Mouse (Mus musculus) ZHBTc4 (cell line): Measurements from ENCODE around the gene Hist1h2bh.
"Not testable (repeated sequence)": the region's sequence is repeated elsewhere in the genome, so short reads cannot be mapped to it uniquely, and the experiment has no call there.

ENCODE experiments used
- DNase-seq: peaks from one replicate; pipeline ENCODE4 v3.0.0-alpha.2; 2011; ENCODE audit warnings: low read depth, low spot score

The Hist1h2bh gene

DNA sequence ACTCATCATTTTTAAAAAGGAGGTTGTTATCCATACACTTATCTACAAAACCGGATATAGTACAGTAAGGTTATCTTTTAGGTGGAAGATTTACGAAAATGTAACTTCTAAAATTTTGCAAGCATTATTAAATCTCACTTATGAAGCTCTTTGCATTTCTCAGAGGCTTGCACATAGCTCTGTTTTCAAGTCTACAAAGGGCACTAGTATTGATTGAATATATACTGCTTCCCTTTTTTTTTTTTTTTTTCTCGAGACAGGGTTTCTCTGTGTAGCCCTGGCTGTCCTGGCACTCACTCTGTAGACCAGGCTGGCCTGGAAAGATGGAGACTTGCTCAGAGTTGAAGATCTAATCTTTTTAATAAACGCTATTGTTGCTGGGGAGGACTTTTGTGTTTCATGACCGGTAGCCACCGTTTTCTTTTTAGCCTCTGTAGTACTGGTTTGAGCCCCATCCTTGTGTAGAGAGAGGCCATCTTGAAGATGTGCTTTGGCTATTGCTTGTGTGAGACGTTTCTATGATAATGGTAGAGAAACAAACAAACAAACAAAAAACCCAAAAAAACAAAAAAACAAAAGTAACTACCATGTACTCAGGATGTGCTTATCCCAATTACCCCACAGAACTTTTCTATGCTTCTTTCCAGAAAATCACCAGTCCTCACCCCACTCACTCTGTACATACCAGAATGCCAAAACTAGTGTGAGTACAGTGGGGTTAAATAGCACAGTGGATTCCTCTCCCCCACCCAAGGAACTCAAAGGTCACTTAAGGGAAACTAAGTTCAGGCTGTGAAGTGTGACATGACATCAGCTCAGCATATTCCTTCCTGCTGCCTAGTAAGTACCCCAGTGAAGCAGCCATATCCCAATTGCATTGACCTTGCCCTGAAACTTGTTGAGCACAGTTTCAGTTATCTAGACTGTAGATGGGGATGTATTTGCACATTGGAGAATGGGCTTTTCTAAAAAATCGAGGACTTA lies 9.0 kb upstream of the Hist1h2bh start:
- DNase-seq = no peak

DNA sequence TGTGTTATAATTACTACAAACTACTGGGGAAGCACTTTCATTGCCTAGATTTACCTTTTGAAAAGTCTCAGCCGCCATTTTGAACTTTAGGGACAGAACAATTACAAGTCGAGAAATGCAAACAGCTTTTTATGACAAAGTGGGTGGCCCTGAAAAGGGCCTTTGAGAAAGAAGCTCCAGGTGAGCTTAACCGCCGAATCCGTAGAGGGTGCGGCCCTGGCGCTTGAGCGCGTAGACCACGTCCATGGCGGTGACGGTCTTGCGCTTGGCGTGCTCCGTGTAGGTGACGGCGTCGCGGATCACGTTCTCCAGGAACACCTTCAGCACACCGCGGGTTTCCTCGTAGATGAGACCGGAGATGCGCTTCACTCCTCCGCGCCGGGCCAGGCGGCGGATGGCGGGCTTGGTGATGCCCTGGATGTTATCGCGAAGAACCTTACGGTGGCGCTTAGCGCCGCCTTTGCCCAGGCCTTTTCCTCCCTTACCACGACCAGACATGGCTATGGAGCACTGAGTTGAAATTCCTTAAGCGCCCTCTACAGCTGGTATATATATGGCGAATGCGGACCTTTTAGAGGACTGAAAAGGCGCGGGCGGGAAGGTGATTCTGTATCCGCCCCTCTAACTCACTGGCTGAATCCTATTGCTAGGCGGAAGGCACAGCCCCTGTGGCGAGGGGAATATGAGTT lies 8.1 kb upstream of the Hist1h2bh start, which contains the start of gene Hist1h4f:
Hist1h4f (minus strand) TSS at position 503 of the 689 bp plus-strand sequence.
- DNase-seq = peak; percentile 96

DNA sequence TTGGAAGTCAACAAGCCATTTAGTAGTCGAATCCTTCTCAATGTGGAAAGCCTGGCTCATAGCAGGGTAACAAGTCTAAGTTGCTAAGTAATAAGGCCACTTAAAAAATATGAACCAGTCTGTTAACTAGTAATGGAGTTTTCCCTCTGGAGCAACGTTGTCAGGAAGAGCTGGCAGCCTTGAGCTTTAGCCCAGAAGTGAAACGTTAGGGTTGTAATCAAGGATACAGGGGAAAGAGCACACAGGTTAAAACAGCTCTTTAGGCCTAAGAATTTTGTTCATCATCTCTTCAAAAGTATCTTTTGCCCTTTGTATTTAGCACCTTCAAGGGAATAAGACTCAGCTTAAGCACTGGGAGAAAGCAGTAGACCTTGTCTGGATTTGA lies 7.6 kb upstream of the Hist1h2bh start:
- DNase-seq = peak; percentile 60

DNA sequence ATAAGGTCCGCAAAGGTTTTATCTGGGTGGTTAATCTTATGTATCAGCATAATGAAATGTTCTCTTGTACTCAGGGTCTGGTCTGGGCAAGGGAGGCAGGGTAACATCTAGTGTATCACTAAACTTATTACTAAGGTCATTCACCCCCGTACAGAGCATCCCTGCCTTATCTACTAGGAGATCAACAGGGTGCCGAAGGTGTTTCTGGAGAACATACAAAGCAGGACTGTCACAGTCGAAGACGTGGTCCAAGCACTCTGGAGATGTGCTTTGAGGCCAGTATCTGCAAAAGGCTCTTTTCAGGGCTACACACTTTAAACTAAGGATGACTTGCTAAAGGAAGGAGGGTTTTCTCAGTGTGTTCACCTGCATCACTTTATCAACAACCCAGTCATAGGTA lies 3.5 kb upstream of the Hist1h2bh start:
- no peak for DNase-seq

DNA sequence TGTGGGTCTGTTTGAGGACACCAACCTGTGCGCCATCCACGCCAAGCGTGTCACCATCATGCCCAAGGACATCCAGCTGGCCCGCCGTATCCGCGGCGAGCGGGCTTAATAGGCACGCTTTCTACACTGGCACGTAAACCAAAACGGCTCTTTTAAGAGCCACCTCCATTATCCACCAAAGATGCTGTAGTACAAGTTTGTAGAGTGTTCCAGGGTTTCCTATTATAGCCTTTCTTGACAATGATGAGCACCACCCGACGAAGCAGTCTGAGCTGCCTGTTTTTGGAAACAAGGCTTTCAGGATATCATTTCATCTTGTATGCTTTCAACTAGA lies 1.6 kb upstream of the Hist1h2bh start:
- not testable (repeated sequence) for DNase-seq

DNA sequence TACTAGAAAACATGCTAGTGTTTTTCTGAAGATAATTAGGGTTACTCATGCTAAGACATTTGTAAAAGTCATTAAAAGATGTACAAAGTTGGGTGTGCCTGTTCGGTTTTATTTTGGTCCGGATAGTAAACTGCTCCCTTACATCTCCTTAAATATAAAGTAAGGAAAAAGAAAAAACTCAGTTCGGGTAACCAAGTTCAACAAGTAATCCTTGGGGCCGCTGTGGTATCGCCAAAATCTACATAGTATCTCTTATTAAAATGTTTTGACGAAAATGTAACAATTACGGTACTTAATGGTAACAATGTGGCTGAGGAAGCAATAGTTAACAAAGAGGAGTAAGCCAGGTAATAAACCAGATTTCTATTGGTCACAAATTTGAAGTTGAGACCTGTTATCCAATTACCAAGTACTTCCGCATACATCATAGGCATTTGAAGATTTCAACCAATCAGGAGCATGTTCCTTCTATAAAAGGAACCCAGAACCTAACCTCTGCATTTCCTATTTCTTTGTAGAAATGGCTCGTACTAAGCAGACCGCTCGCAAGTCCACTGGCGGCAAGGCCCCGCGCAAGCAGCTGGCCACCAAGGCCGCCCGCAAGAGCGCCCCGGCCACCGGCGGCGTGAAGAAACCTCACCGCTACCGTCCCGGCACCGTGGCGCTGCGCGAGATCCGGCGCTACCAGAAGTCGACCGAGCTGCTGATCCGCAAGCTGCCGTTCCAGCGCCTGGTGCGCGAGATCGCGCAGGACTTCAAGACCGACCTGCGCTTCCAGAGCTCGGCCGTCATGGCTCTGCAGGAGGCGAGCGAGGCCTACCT lies 984 bp upstream of the Hist1h2bh start, which contains the start of gene Hist1h3f:
Hist1h3f (plus strand) TSS at position 88 of the 822 bp plus-strand sequence.
- DNase-seq = peak; percentile 92

DNA sequence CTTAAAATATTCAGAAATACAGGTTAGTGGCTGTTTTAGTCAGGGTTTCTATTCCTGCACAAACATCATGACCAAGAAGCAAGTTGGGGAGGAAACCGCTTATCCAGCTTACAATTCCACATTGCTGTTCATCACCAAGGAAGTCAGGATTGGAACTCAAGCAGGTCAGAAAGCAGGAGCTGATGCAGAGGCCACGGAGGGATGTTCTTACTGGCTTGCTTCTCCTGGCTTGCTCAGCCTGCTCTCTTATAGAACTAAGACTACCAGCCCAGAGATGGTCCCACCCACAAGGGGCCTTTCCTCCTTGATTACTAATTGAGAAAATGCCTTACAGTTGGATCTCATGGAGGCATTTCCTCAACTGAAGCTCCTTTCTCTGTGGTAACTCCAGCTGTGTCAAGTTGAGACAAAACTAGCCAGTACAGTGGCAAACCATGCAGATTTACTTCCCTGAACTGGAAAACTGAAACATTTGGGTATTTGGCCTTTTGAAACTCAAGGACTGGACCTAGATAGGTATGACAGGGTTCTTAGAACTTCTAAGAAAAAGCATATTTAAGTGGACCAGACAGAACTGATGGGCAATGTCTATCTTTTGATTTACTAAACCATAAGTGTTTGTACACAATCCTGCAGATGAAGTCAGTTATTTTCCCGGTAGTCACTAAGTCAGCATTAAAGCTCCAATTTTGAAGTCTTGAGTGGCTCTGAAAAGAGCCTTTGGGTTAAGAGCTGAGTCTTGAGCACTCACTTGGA lies 789 bp downstream of the Hist1h2bh start:
- DNase-seq = not testable (repeated sequence)

DNA sequence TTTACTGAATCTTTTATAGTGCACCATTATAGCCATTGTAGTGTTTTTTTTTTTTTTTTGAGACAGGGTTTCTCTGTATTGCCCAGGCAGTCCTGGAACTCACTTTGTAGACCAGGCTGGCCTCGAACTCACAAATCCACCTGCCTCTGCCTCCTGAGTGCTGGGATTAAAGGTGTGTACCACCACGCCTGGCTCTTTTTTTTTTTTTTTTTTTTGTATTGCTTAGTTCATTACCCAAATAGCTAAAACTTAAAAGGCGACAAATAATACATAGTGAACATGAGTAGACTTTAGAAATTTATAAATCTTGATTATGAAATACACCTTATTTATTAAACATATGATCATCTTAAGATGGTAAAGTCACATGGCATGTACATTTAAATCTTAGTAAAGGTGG lies 1.7 kb downstream of the Hist1h2bh start:
- no peak for DNase-seq

DNA sequence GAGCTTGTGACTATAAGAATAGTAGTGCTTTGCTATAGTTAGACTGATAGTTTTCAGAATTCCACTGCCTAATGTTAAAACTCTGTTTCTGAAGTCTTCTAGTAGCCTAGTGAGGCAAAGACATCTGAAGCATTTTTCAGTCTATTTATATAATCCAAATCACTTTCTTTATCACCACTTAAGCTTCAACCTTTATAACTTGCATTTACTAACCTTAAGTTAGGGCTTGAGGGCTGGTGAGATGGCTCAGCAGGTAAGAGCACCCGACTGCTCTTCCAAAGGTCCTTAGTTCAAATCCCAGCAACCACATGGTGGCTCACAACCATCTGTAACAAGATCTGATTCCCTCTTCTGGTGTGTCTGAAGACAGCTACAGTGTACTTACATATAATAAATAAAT lies 3.4 kb downstream of the Hist1h2bh start:
- DNase-seq = not testable (repeated sequence)

DNA sequence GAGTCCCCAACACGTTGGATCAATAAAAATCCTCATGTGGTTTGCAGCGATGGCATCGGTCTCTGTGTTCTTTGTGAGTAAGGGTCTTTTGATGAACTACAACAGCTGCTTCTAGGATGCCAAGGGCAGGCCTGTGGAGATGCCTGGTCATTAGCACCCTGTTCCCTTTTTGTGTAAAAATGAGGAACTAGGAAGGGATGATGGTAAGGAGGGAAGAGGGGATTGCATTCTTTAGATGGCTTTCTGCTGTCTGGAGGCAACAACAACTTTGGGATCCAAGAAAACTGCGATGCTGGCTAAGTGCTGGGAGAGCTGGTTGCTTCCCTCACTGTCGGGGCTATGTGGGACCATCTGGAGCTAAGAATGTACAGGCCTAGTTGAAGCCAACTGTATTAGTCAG lies 4.9 kb downstream of the Hist1h2bh start:
- DNase-seq = no peak

DNA sequence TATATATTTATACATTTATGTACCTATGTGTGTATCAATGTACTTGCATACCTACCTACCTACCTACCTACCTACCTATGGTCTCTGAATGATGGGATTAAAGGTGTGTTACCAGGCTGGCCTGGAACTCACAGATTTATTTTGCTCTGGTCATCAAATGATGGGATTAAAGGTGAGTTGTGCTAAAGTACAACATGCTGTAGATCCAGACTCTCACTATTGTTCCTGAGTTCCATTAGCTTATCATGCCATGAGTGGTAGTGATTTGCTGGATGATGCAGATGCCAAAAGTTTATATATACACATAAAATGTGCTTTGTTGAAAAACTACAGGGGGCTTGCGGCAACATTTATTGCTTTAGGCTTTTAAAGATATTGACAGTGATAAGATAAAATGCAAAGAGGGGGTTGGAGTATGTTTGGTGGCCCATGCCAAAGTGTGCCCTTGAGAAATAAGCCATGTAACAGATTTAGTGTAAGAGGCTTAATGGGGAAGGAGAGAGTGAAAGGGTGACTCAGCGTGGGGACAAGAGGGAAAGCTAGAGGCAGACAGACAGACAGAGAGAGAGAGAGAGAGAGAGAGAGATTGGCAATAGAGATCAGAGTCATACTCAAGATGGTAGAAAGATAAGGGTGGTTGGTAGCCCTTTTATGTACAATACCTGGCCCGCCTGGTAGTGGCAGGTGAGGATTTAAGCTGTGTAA lies 6.0 kb downstream of the Hist1h2bh start:
- DNase-seq = no peak

DNA sequence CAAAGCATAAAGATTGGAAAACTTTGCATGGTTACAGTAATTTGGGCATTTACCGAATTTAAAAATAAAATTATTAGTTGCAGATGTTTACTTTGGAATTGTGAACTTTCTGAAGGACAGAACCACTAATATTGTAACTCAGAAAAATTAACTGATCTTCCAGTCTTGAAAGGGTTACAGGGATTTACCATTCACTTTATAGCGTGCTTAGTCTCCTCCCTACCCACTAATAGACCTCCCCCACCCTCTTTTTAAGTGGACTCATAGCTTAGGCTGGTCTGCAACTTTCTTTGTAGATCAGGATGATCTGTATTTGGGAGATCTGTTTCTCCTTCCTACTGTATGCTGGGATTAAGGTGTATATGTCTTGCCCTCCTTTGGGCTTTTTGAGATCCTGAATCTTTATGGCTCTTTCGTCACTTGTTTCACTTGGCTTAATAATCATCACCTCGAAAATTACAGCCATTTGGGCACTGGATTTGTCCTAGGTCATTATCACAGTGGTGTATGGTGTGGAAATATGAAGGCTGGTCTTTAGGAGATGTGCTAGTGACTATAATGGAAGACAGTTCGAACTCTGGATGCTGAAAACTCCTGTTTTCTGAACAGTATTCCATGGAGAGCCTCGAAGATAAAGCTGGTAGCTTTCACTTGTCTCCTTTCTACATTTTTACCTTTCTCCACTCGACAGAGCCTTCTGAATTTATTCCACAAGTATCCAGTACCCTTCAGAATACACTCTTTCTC lies 6.9 kb downstream of the Hist1h2bh start:
- no peak for DNase-seq

DNA sequence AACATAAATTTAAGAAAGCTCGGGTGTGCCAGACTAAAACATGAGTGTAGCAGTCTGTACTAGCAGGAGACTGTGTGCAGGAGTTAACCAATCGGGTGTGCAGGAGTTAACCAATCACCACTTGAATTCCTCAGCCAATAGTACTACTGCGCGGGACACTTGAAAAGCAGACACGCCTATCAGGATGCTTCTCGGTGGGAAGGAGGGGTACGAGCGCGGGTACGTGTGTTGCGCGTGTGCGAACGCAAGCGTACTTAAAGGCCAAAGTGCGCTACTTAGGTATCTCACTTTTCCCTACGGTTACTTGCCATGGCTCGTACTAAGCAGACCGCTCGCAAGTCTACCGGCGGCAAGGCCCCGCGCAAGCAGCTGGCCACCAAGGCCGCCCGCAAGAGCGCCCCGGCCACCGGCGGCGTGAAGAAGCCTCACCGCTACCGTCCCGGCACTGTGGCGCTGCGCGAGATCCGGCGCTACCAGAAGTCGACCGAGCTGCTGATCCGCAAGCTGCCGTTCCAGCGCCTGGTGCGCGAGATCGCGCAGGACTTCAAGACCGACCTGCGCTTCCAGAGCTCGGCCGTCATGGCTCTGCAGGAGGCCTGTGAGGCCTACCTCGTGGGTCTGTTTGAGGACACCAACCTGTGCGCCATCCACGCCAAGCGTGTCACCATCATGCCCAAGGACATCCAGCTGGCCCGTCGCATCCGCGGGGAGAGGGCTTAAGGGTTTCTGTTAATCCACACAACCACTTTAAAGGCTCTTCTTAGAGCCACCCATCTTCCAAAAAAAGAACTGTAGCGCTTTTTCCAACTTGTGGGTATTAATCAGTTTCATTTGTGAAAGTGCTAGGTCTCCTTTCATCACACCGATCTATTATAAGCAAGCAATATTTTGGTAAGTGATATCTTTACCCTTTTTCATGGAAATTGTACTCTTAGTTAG lies 7.8 kb downstream of the Hist1h2bh start, which contains the start of gene Hist1h3g:
Hist1h3g (plus strand) TSS at position 286 of the 939 bp plus-strand sequence.
- DNase-seq = peak; percentile 98

DNA sequence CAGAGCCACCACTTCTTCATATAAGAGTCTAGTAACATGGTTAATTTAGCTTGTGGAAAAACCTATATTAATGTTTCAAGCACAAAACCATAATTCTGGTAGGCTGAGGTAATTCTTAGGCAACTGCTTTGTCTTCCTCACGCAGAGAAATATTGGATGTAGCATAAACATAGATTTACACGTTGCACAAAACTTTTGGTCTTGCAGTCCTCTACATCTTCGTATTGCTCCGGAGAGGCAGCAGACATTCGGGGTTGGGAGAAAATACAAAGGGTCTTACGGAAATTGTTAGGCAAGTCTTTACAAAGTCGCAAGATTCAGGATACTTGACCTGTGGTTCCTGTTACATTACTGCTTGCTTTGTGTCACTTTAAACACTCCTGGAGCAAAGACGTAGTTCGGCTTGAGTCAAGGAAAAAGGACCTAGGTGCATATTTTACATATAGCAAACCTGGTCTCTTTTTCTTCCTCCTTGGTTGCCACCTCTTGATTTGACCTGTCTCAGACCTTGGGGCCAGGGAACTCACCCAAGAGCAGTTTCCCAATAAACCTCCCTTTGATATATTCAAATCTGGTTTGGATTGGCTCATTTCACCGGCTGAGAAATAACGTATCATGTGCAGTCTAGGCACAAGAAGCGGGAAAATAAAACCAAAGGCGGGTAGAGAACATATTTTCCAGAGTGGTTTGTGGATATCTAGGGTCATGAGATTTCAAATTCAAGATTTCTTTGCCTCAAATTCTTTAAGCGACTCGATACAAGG lies 8.6 kb downstream of the Hist1h2bh start:
- DNase-seq = peak; percentile 72

DNA sequence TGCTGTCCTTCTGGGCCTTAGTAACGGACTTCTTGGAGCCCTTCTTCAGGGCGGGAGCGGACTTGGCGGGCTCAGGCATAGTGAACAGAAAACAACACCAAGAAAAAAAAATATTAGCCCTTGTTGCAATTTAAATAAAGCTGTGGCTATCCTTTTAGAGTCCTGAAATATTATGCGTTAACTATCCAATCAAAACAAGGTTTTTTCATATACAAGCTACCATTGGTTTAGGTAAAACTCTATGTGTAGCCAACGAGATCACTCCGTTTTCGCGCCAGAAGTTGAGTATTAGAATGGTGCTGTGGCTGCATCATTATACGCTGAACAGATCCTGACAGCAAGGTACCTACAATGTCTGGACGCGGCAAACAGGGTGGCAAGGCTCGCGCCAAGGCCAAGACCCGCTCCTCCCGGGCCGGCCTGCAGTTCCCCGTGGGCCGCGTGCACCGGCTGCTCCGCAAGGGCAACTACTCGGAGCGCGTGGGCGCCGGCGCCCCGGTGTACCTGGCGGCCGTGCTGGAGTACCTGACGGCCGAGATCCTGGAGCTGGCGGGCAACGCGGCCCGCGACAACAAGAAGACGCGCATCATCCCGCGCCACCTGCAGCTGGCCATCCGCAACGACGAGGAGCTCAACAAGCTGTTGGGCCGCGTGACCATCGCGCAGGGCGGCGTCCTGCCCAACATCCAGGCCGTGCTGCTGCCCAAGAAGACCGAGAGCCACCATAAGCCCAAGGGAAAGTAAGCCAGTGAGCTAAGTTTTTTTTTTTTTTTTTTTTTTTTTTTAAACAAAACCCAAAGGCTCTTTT lies 9.4 kb downstream of the Hist1h2bh start, which contains the start of gene Hist1h2af:
Hist1h2af (plus strand) TSS at position 347 of the 808 bp plus-strand sequence.
- DNase-seq = peak; percentile 90

DNA sequence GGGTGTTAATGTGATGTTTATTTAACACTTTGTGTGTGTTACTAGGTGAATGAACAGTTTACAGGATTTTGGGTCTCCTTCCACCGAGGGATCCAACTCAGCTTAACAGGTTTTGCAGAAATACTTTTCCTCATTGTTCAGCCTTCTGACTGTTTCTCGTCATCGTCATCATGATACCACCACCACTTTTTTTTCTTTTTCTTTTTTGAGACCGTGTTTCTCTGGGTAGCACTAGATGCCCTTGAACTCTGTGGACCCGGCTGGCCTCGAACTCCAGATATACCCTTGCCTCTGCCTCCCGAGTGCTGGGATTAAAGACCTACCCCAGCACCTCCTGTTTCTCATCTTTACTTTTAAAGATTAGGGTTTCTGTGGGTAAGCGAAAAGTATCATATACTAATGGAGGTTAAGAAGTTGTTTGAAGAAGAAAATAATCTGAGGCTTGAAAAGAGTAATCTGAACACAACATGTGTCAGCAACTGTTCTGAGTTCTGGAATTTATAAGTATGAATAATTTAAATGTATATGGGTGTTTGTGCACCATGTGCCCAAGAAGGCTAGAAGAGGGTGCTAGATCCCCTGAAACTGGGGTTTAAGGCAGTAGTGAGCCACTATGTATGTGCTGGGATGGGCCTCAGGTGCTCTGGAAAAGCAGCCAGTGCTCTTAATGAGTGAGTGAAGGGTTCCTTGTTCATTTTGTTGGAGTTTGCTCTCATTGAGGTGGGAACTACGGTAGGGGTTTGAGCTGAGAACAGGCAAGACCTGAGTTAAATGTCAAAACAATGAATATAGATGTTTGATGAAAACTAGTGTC lies 10.7 kb downstream of the Hist1h2bh start:
- DNase-seq = no peak
